Mouse (Mus musculus) MEL (cell line): ENCODE data around the gene Meiob. TPM values are rescaled to one million over a fixed set of nuclear protein-coding genes. Genes with fewer than 3 reads are reported as not detected.

Experiments
- DNase-seq: peaks from one replicate; pipeline ENCODE4 v3.0.0; 2011; ENCODE audit warnings: low read depth, low spot score
- H3K27ac ChIP-seq: 2 replicates; pipeline ENCODE4 v1.5.1; 2012; ENCODE audit warnings: low read depth, mild to moderate bottlenecking, control low read depth, low read length, moderate library complexity; ENCODE audit not compliant: control insufficient read depth
- H3K27me3 ChIP-seq, 2 experiments: fragments of 150-350 bp in 1 of 2; sonication (generic) in 1 of 2; 2 replicates each; pipeline ENCODE4 v1.6.1; 2012; ENCODE audit warnings: low read length in 2 of 2, mild to moderate bottlenecking in 2 of 2, improper control_type of control experiment in 1 of 2, moderate library complexity in 1 of 2; ENCODE audit not compliant: insufficient read depth in 2 of 2, control insufficient read depth in 1 of 2
- H3K36me3 ChIP-seq, 2 experiments: 2 replicates each; pipeline ENCODE4 v1.6.1; 2012 to 2014; ENCODE audit warnings: low read length in 2 of 2, improper control_type of control experiment in 1 of 2, inconsistent platforms in 1 of 2, mild to moderate bottlenecking in 1 of 2; ENCODE audit not compliant: insufficient read depth in 2 of 2, control insufficient read depth in 1 of 2
- H3K4me1 ChIP-seq, 2 experiments: fragments of 150-350 bp in 1 of 2; sonication (generic) in 1 of 2; 2 replicates each; pipeline ENCODE4 v1.6.1; 2012; ENCODE audit warnings: low read length in 2 of 2, improper control_type of control experiment in 1 of 2, mild to moderate bottlenecking in 1 of 2; ENCODE audit not compliant: insufficient read depth in 2 of 2, control insufficient read depth in 1 of 2
- H3K4me3 ChIP-seq, 2 experiments: fragments of 150-350 bp in 1 of 2; sonication (generic) in 1 of 2; 2 replicates each; pipeline ENCODE4 v1.5.1; 2012; ENCODE audit warnings: low read depth in 2 of 2, low read length in 2 of 2, mild to moderate bottlenecking in 2 of 2, moderate library complexity in 2 of 2, control low read depth in 1 of 2, improper control_type of control experiment in 1 of 2; ENCODE audit not compliant: control insufficient read depth in 1 of 2, insufficient read depth in 1 of 2
- H3K79me2 ChIP-seq: 2 replicates; pipeline ENCODE4 v1.6.1; 2012; ENCODE audit warnings: mild to moderate bottlenecking, low read length, moderate library complexity; ENCODE audit not compliant: control insufficient read depth, poor library complexity, insufficient read depth
- H3K9ac ChIP-seq: 2 replicates; pipeline ENCODE4 v1.6.1; 2012; ENCODE audit warnings: low read depth, mild to moderate bottlenecking, control low read depth, low read length, moderate library complexity; ENCODE audit not compliant: control insufficient read depth, poor library complexity, severe bottlenecking
- H3K9me3 ChIP-seq: fragments of 150-350 bp; sonication (generic); replicated peaks from 2 replicates; pipeline ENCODE4 v1.6.1; 2012; ENCODE audit warnings: mild to moderate bottlenecking, low read length, improper control_type of control experiment, moderate library complexity; ENCODE audit not compliant: insufficient read depth
- CHD1 ChIP-seq: IDR thresholded peaks from 2 replicates; pipeline ENCODE4 v1.6.1; 2012; ENCODE audit warnings: low read depth, mild to moderate bottlenecking, inconsistent platforms, low read length, improper control_type of control experiment
- E2F4 ChIP-seq: IDR thresholded peaks from 2 replicates; pipeline ENCODE4 v1.6.1; 2011; ENCODE audit warnings: low read depth, low read length, improper control_type of control experiment, borderline replicate concordance
- ELF1 ChIP-seq: IDR thresholded peaks from 2 replicates; pipeline ENCODE4 v1.6.1; 2014; ENCODE audit warnings: low read depth, mild to moderate bottlenecking, inconsistent platforms, low read length, improper control_type of control experiment, moderate library complexity
- EP300 ChIP-seq, 2 experiments: IDR thresholded peaks; 2 replicates each; pipeline ENCODE4 v1.6.1; 2011; ENCODE audit warnings: improper control_type of control experiment in 2 of 2, low read length in 2 of 2, low read depth in 1 of 2, mild to moderate bottlenecking in 1 of 2
- ETS1 ChIP-seq: IDR thresholded peaks from 2 replicates; pipeline ENCODE4 v1.6.1; 2012; ENCODE audit warnings: low read depth, mild to moderate bottlenecking, inconsistent platforms, low read length, improper control_type of control experiment, moderate library complexity
- HCFC1 ChIP-seq: IDR thresholded peaks from 2 replicates; pipeline ENCODE4 v1.6.1; 2012; ENCODE audit warnings: low read depth, mild to moderate bottlenecking, inconsistent platforms, low read length, improper control_type of control experiment, moderate library complexity
- KAT2A ChIP-seq: conservative IDR thresholded peaks from 2 replicates; pipeline ENCODE4 v1.6.1; 2012; ENCODE audit warnings: low read depth, low read length, improper control_type of control experiment, inconsistent platforms
- MAFK ChIP-seq: IDR thresholded peaks from 2 replicates; pipeline ENCODE4 v1.6.1; 2011; ENCODE audit warnings: low read depth, mild to moderate bottlenecking, low read length, improper control_type of control experiment, borderline replicate concordance
- MAX ChIP-seq: IDR thresholded peaks from 2 replicates; pipeline ENCODE4 v1.6.1; 2011; ENCODE audit warnings: low read length, improper control_type of control experiment
- MAZ ChIP-seq: IDR thresholded peaks from 2 replicates; pipeline ENCODE4 v1.6.1; 2012; ENCODE audit warnings: low read depth, mild to moderate bottlenecking, inconsistent platforms, low read length, improper control_type of control experiment
- MXI1 ChIP-seq: IDR thresholded peaks from 2 replicates; pipeline ENCODE4 v1.6.1; 2011; ENCODE audit warnings: mild to moderate bottlenecking, low read depth, low read length, improper control_type of control experiment
- MYB ChIP-seq: IDR thresholded peaks from 2 replicates; pipeline ENCODE4 v1.6.1; 2011; ENCODE audit warnings: mild to moderate bottlenecking, low read depth, low read length, improper control_type of control experiment
- MYC ChIP-seq: IDR thresholded peaks from 2 replicates; pipeline ENCODE4 v1.6.1; 2011; ENCODE audit warnings: low read depth, mild to moderate bottlenecking, low read length, improper control_type of control experiment, moderate library complexity
- POLR2A ChIP-seq, 2 experiments: IDR thresholded peaks; 2 replicates each; pipeline ENCODE4 v1.6.1; 2011 to 2012; ENCODE audit warnings: low read length in 2 of 2, mild to moderate bottlenecking in 2 of 2, control low read depth in 1 of 2, improper control_type of control experiment in 1 of 2, low read depth in 1 of 2, moderate library complexity in 1 of 2; ENCODE audit not compliant: control insufficient read depth in 1 of 2, insufficient read depth in 1 of 2, poor library complexity in 1 of 2
- POLR2AphosphoS2 ChIP-seq: IDR thresholded peaks from 2 replicates; pipeline ENCODE4 v1.6.1; 2011; ENCODE audit warnings: low read length, improper control_type of control experiment
- RAD21 ChIP-seq: IDR thresholded peaks from 2 replicates; pipeline ENCODE4 v1.6.1; 2011; ENCODE audit warnings: mild to moderate bottlenecking, low read depth, low read length, improper control_type of control experiment
- TBP ChIP-seq: IDR thresholded peaks from 2 replicates; pipeline ENCODE4 v1.8.0; 2011; ENCODE audit warnings: low read depth, low read length, improper control_type of control experiment
- TCF12 ChIP-seq: IDR thresholded peaks from 2 replicates; pipeline ENCODE4 v1.6.1; 2014; ENCODE audit warnings: low read depth, mild to moderate bottlenecking, inconsistent platforms, low read length, improper control_type of control experiment, moderate library complexity
- UBTF ChIP-seq: IDR thresholded peaks from 2 replicates; pipeline ENCODE4 v1.6.1; 2012; ENCODE audit warnings: low read depth, mild to moderate bottlenecking, inconsistent platforms, low read length, improper control_type of control experiment, moderate library complexity, borderline replicate concordance; ENCODE audit not compliant: insufficient read depth
- USF1 ChIP-seq: IDR thresholded peaks from 2 replicates; pipeline ENCODE4 v1.6.1; 2014; ENCODE audit warnings: low read depth, mild to moderate bottlenecking, inconsistent platforms, low read length, improper control_type of control experiment, moderate library complexity
- ZC3H11A ChIP-seq: IDR thresholded peaks from 2 replicates; pipeline ENCODE4 v1.6.1; 2012; ENCODE audit warnings: low read depth, mild to moderate bottlenecking, inconsistent platforms, low read length, improper control_type of control experiment
- ZKSCAN1 ChIP-seq: IDR thresholded peaks from 2 replicates; pipeline ENCODE4 v1.6.1; 2012; ENCODE audit warnings: low read depth, mild to moderate bottlenecking, inconsistent platforms, low read length, improper control_type of control experiment, moderate library complexity
- polyA plus RNA-seq, 2 experiments: library from polyadenylated mRNA; stranded (reverse) in 1 of 2; unstranded in 1 of 2; fragments of >175 nt in 1 of 2; fragments of >200 nt in 1 of 2; gene quantifications; 2 replicates each; pipeline versions ENCODE4 v1.2.1 to v1.2.4; 2012; ENCODE audit warnings: low replicate concordance in 2 of 2, low read depth in 1 of 2; ENCODE audit not compliant: insufficient read length in 2 of 2, insufficient read depth in 1 of 2, missing spikeins in 1 of 2
- total RNA-seq: library from RNA; depleted of rRNA; stranded (reverse); fragments of 300-350 nt; gene quantifications from 2 replicates; pipeline ENCODE4 v1.2.3, GENCODE M21; 2012

Gene Meiob
- total and polyA plus RNA-seq, 3 experiments: 0.11 to 0.15 TPM; not detected in 1

GRCm38 (mm10) chr17:24818172-24818571, 14.1 kb downstream of the Meiob start:
- H3K27ac ChIP-seq: no peak overlapping the region
- no peaks in the 10 kb centered on the region for H3K9me3 ChIP-seq
- H3K4me3 ChIP-seq: 0 out of 4 replicates have a peak overlapping the region, but pooled peaks have one; percentile 16 to 17
- no peaks in the 10 kb centered on the region for H3K36me3 ChIP-seq
- H3K79me2 ChIP-seq: no peaks in the 10 kb centered on the region
- no peak overlapping the region for H3K9ac ChIP-seq
- no peak for DNase-seq
- no peaks in the 10 kb centered on the region for H3K4me1 ChIP-seq
- peaks cover 7% of the 10 kb centered on the region in 2 experiments for H3K27me3 ChIP-seq
- no peak for TF ChIP-seq EP300 (IDR thresholded peaks at IDR 0.05; ENCODE audit: low read depth in 1 of 2, low read length in 2 of 2)
- TF ChIP-seq CHD1: no peak
- no peak for TF ChIP-seq UBTF
- no peak for TF ChIP-seq MAFK
- no peak for TF ChIP-seq HCFC1
- no peak for TF ChIP-seq TCF12
- TF ChIP-seq ZC3H11A: no peak
- TF ChIP-seq ELF1: no peak
- no peak for TF ChIP-seq ETS1
- TF ChIP-seq RAD21: no peak

GRCm38 (mm10) chr17:24819469-24819868, 15.4 kb downstream of the Meiob start:
- no peak for DNase-seq
- Histone ChIP-seq H3K4me1 (no peaks in the 10 kb centered on the region), H3K36me3 (no peaks in the 10 kb centered on the region), H3K4me3 (no peak overlapping the region), H3K79me2 (no peaks in the 10 kb centered on the region), H3K9me3 (no peaks in the 10 kb centered on the region), H3K9ac (no peak overlapping the region), H3K27ac (no peak overlapping the region), H3K27me3 (peaks cover 5 to 7% of the 10 kb centered on the region in 2 experiments)
- TF ChIP-seq MAZ (no peak), MAFK (no peak), MYB (no peak), TCF12 (no peak), KAT2A (no peak), USF1 (no peak), MXI1 (no peak), POLR2A (IDR thresholded peaks at IDR 0.05; ENCODE audit: control insufficient read depth in 1 of 2, insufficient read depth in 1 of 2, low read depth in 1 of 2, low read length in 2 of 2, poor library complexity in 1 of 2) (no peak), MYC (no peak), RAD21 (no peak), E2F4 (no peak), CHD1 (no peak), POLR2AphosphoS2 (no peak), TBP (no peak), ZKSCAN1 (no peak), MAX (no peak), ETS1 (no peak)
